Mouse (Mus musculus) left cerebral cortex, postnatal 25 days (tissue): ENCODE measurements around the gene Snx8. TPM values are rescaled to one million over a fixed set of nuclear protein-coding genes. Genes with fewer than 3 reads are reported as not detected.

Experiments used
- DNase-seq, 2 experiments: peaks; one replicate each; pipeline ENCODE4 v3.0.0; 2022; ENCODE audit warnings: low spot score in 2 of 2, mixed read lengths in 1 of 2
- intact Hi-C: fragments of 180-260 bp; cut with DNase I; formaldehyde crosslinking; loops from one replicate; pipeline ENCODE4 v1.15.1; 2025
- total RNA-seq, 2 experiments: library from RNA; stranded (reverse); gene quantifications; 2 replicates each; pipeline ENCODE4 v1.2.3; 2021

Snx8 gene
- total RNA-seq = 10 to 100 TPM; 13.2 to 13.5 TPM

GRCm38 (mm10) chr5:140388588-140389576, at the start of gene Snx8:
Snx8 (minus strand) TSS chr5:140389262.
- peak; percentile 87 to 89 for DNase-seq

GRCm38 (mm10) chr5:140425016-140425783, 36.1 kb upstream of the Snx8 start:
- DNase-seq = no peak
- intact Hi-C loops = no loop called here

More at GRCm38 (mm10) chr5:140388588-140389576, at the start of gene Snx8:
- intact Hi-C loops = no loop called here

- no peak for DNase-seq
- intact Hi-C loops = no loop called here
Observed at GRCm38 (mm10) chr5:140420616-140421015, 31.6 kb upstream of the Snx8 start.

- no peak for DNase-seq
- intact Hi-C loops = loop anchor here (5.0 kb wide), 2 partner anchors 87 to 118 kb away; partner anchors contain the start of gene Mrm2
Observed at GRCm38 (mm10) chr5:140419442-140420080, 30.5 kb upstream of the Snx8 start.

GRCm38 (mm10) chr5:140418489-140419441, 29.7 kb upstream of the Snx8 start, which contains the start of gene Eif3b:
Eif3b (plus strand) TSS chr5:140419328.
- intact Hi-C loops = loop anchor here (5.0 kb wide), 2 partner anchors 86 to 119 kb away; partner anchors contain the start of gene Mrm2
- peak; percentile 92 to 93 for DNase-seq

- intact Hi-C loops = loop anchor here (5.0 kb wide), 2 partner anchors 86 to 119 kb away; partner anchors contain the start of gene Mrm2
- DNase-seq = peak in 1 of 2 experiments; percentile 13
Observed at GRCm38 (mm10) chr5:140418106-140418488, 29.0 kb upstream of the Snx8 start.

- intact Hi-C loops = loop anchor here (5.0 kb wide), 3 partner anchors 82 to 577 kb away; partner anchors contain the start of gene Mrm2
- no peak for DNase-seq
Observed at GRCm38 (mm10) chr5:140414647-140415046, 25.6 kb upstream of the Snx8 start.

GRCm38 (mm10) chr5:140411339-140411738, 22.3 kb upstream of the Snx8 start:
- DNase-seq = peak; percentile 38 to 48
- intact Hi-C loops = loop anchor here (5.0 kb wide), 1 partner anchor 574 kb away; no protein-coding TSS in a partner anchor

GRCm38 (mm10) chr5:140408801-140409200, 19.7 kb upstream of the Snx8 start:
- intact Hi-C loops = no loop called here
- no peak for DNase-seq

- intact Hi-C loops = no loop called here
- no peak for DNase-seq
Observed at GRCm38 (mm10) chr5:140406666-140407065, 17.6 kb upstream of the Snx8 start.

- intact Hi-C loops = no loop called here
Observed at GRCm38 (mm10) chr5:140405126-140405525, 16.1 kb upstream of the Snx8 start.

GRCm38 (mm10) chr5:140402640-140403270, 13.7 kb upstream of the Snx8 start:
- intact Hi-C loops = no loop called here
- no peak for DNase-seq

More at GRCm38 (mm10) chr5:140405126-140405525, 16.1 kb upstream of the Snx8 start:
- DNase-seq = no peak

- intact Hi-C loops = loop anchor here (5.0 kb wide), 1 partner anchor 44 kb away; no protein-coding TSS in a partner anchor
- DNase-seq = no peak
Observed at GRCm38 (mm10) chr5:140396166-140396940, 7.3 kb upstream of the Snx8 start.

- DNase-seq = no peak
- intact Hi-C loops = no loop called here
Observed at GRCm38 (mm10) chr5:140392701-140393100, 3.6 kb upstream of the Snx8 start.

GRCm38 (mm10) chr5:140391981-140392380, 2.9 kb upstream of the Snx8 start:
- no peak for DNase-seq
- intact Hi-C loops = no loop called here

- DNase-seq = no peak
- intact Hi-C loops = no loop called here
Observed at GRCm38 (mm10) chr5:140391435-140391834, 2.4 kb upstream of the Snx8 start.

- no peak for DNase-seq
- intact Hi-C loops = no loop called here
Observed at GRCm38 (mm10) chr5:140389647-140390046, 585 bp upstream of the Snx8 start.
